Mouse (Mus musculus) olfactory bulb, adult 2 months (tissue): Measurements from ENCODE around the gene Tex29.

Experiments used
- CTCF ChIP-seq: fragments of 200-500 bp; IDR thresholded peaks from 2 replicates; pipeline ENCODE4 v1.5.1; 2012; ENCODE audit warnings: low read depth, mild to moderate bottlenecking, low read length, moderate library complexity; ENCODE audit not compliant: insufficient read depth
- POLR2A ChIP-seq: fragments of 200-500 bp; IDR thresholded peaks from 2 replicates; pipeline ENCODE4 v1.6.1; 2012; ENCODE audit warnings: mild to moderate bottlenecking, low read depth, low read length, moderate library complexity; ENCODE audit not compliant: insufficient read depth

DNA sequence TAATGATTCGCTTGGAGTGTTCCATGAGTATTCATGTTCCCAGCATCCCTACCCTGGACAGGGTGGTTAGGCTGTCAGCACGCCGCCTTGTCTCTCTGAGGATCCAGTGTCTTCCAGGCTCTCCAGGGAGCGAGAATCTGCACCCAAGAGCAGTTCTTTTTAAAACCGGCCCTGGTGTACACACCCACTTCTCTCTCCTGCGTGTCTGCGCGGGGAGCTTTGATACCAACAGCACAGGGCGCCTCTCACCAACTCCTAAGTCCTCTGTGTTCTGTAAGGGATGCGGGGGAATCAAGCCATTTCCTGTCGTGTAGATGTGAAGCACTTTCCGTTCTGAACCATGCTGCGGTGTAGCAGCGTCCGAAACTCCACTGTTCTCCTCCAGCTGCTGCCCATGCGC, 5.6 kb upstream of the Tex29 start:
- TF ChIP-seq CTCF (no peak), POLR2A (no peak)
